Mouse (Mus musculus) liver, embryonic 14.5 days (tissue): ENCODE data around the gene Pigf. TPM values are rescaled to one million over a fixed set of nuclear protein-coding genes. Genes with fewer than 3 reads are reported as not detected.
A peak's percentile ranks its signal among the peaks of the same experiment; 100 is the strongest.

ENCODE experiments used
- ATAC-seq: fragments of 200-750 bp; cut with Nextera tagmentation; 2 replicates; pipeline ENCODE4 v1.8.0; 2017; ENCODE audit warnings: moderate number of reproducible peaks, mild to moderate bottlenecking, moderate library complexity; ENCODE audit not compliant: insufficient read depth
- DNase-seq, 3 experiments: peaks; one replicate each; pipeline ENCODE4 v3.0.0-alpha.2; 2012 to 2013; ENCODE audit warnings: low read depth in 3 of 3, low spot score in 3 of 3
- H3K27ac ChIP-seq: fragments of 300-500 bp; sonication (generic); 2 replicates; pipeline ENCODE4 v1.5.1; 2014; ENCODE audit warnings: moderate library complexity, mild to moderate bottlenecking, control low read depth, inconsistent platforms
- H3K27me3 ChIP-seq: fragments of 300-500 bp; sonication (generic); 2 replicates; pipeline ENCODE4 v1.6.1; 2014; ENCODE audit warnings: mild to moderate bottlenecking, low read length, moderate library complexity; ENCODE audit not compliant: control insufficient read depth, insufficient read depth
- H3K36me3 ChIP-seq: fragments of 300-500 bp; sonication (generic); replicated peaks from 2 replicates; pipeline ENCODE4 v1.6.1; 2014; ENCODE audit warnings: low read depth; ENCODE audit not compliant: control insufficient read depth, insufficient read depth
- H3K4me1 ChIP-seq, 2 experiments: fragments of 200-500 bp in 1 of 2; fragments of 300-500 bp in 1 of 2; sonication (generic) in 1 of 2; replicated peaks; 2 replicates each; pipeline ENCODE4 v1.6.1; 2012 to 2014; ENCODE audit warnings: antibody characterized with exemption in 1 of 2, inconsistent platforms in 1 of 2, low read length in 1 of 2; ENCODE audit not compliant: control insufficient read depth in 2 of 2, insufficient read depth in 2 of 2
- H3K4me2 ChIP-seq: fragments of 300-500 bp; sonication (generic); 2 replicates; pipeline ENCODE4 v1.6.1; 2014; ENCODE audit warnings: low read depth, mild to moderate bottlenecking, control low read depth, moderate library complexity
- H3K4me3 ChIP-seq, 2 experiments: fragments of 200-500 bp in 1 of 2; fragments of 300-500 bp in 1 of 2; sonication (generic) in 1 of 2; 2 replicates each; pipeline ENCODE4 v1.5.1; 2012 to 2014; ENCODE audit warnings: low read depth in 2 of 2, low read length in 2 of 2, mild to moderate bottlenecking in 2 of 2, control low read depth in 1 of 2, inconsistent platforms in 1 of 2, moderate library complexity in 1 of 2; ENCODE audit not compliant: insufficient read depth in 1 of 2
- H3K9ac ChIP-seq: fragments of 300-500 bp; sonication (generic); replicated peaks from 2 replicates; pipeline ENCODE4 v1.6.1; 2014; ENCODE audit warnings: mild to moderate bottlenecking, control low read depth, moderate library complexity
- H3K9me3 ChIP-seq: fragments of 300-500 bp; sonication (generic); 2 replicates; pipeline ENCODE4 v1.6.1; 2016; ENCODE audit warnings: low read length, mixed read lengths; ENCODE audit not compliant: control insufficient read depth
- CTCF ChIP-seq: IDR thresholded peaks from 2 replicates; pipeline ENCODE4 v1.5.1; 2016; ENCODE audit warnings: antibody characterized with exemption, low read depth, control low read depth
- EP300 ChIP-seq: IDR thresholded peaks from 2 replicates; pipeline ENCODE4 v1.6.1; 2016; ENCODE audit warnings: antibody characterized with exemption, low read depth
- WGBS: fragments of 180-500 bp; shearing (Covaris S2); extraction: QIAGEN DNeasy Blood & Tissue Kit; methylation state at CpG from one replicate; pipeline ENCODE4 v1.1.7; 2014; ENCODE audit not compliant: insufficient replicate concordance; 5-methylcytosine and 5-hydroxymethylcytosine counted together
- polyA plus RNA-seq, 2 experiments: library from polyadenylated mRNA; depleted of rRNA in 1 of 2; stranded (reverse) in 1 of 2; unstranded in 1 of 2; fragments of >200 nt; fragmentation: Nextera tagmentation in 1 of 2; extraction: Ambion mirVana in 1 of 2; gene quantifications; 2 replicates each; pipeline versions ENCODE4 v1.2.1 to v1.2.3; 2012 to 2014

The Pigf gene
- polyA plus RNA-seq, 2 experiments, result 8.7 to 14.6 TPM

DNA sequence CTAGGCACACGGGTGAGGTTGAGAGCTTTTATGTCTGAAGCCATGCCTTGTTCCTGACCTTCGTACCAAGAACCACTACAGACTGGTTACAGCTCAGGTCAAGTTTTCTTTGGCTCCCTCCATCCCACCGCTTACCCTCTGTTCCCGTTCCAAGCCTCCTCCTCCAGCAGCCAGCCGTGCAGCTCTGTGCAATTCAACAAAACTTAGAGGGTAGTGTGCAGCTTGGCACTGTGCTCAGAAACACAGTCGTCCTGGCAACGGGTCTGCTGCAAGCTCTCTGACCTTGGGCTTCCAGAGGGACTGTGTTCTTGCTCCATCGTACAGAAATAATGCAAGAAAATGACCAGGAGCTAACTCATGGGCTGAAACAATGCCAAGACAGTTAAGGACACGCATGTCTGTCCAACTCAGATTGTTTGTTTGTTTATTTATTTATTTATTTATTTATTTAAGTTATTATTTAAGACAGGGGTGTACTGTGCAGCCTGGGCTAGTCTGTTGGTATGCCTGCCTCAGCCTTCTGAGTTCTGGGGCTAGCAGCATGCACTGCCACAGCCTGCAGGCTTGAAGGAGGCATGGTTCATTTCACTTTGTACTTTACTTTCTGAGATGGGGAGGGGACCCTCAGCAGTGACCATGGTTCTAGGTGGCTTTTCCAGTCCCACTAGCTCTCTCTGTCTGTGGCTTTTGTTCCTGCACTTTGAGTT lies 25.4 kb upstream of the Pigf start:
- ATAC-seq (no peak), DNase-seq (no peak)
- Histone ChIP-seq H3K27me3 (no peaks in the 10 kb centered on the region), H3K4me2 (no peak overlapping the region), H3K4me3 (no peak overlapping the region), H3K9me3 (no peaks in the 10 kb centered on the region), H3K9ac (no peak overlapping the region), H3K36me3 (no peaks in the 10 kb centered on the region), H3K27ac (no peak overlapping the region), H3K4me1 (0 out of 4 replicates have a peak, but pooled peaks cover 0 to 2% of the 10 kb centered on the region in 2 experiments)
- no peak for TF ChIP-seq CTCF
- no peak for TF ChIP-seq EP300
- 57% methylated on average over 9 of the region's 9 CpGs for WGBS

DNA sequence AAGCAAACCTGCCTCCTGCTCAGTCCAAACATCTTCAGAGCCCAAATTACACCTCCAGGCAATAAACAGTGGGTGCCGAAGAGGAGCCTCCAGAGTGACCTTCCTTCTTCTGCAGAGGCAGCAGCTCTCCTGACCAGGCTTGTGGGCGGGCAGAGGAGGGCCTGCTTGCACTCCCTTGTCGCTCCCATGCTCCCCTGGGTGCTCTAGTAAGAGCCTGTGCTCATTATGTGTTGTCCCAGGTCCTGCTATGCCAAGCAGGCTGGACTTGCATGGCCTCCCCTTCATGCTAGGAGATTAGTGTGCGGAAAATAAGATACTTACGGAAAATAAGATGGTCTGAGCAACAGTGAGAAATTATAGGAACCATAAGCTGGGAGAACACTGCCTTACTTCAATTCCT lies 24.5 kb upstream of the Pigf start:
- no peak for DNase-seq
- no peak for ATAC-seq
- Histone ChIP-seq H3K27ac (no peak overlapping the region), H3K4me1 (0 out of 4 replicates have a peak, but pooled peaks cover 0 to 1% of the 10 kb centered on the region in 2 experiments), H3K4me2 (no peak overlapping the region), H3K4me3 (no peak overlapping the region), H3K27me3 (no peaks in the 10 kb centered on the region), H3K9ac (no peak overlapping the region), H3K9me3 (no peaks in the 10 kb centered on the region), H3K36me3 (no peaks in the 10 kb centered on the region)
- TF ChIP-seq CTCF, result no peak
- TF ChIP-seq EP300, result no peak
- WGBS, result 52% methylated on average over 5 of the region's 5 CpGs

DNA sequence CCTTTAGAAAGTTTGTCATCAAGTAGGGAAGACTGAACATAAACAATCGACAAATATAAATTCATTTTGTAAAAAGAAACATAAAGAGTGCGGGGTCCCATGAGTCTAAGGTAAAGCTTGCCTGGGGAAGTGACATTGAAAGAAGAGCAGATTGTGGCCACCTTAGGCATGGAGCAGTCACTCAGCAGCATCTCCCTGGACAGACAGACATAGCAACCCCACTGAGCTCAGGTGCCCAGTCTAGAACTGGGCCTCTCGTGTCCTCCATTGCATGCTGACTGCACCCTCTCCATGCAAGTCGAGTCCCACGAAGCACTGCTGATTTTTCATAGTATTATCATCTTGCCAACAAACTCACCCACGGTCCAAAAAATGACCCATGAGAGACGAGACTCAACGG lies 19.6 kb upstream of the Pigf start:
- TF ChIP-seq EP300 (no peak), CTCF (no peak)
- H3K9me3 ChIP-seq, result no peaks in the 10 kb centered on the region
- H3K9ac ChIP-seq, result no peak overlapping the region
- DNase-seq (no peak), ATAC-seq (no peak)
- H3K4me1 ChIP-seq, result no peaks in the 10 kb centered on the region
- H3K36me3 ChIP-seq, result no peaks in the 10 kb centered on the region
- no peak overlapping the region for H3K4me3 ChIP-seq
- no peaks in the 10 kb centered on the region for H3K27me3 ChIP-seq
- 64% methylated on average over 8 of the region's 8 CpGs for WGBS
- no peak overlapping the region for H3K27ac ChIP-seq
- H3K4me2 ChIP-seq, result no peak overlapping the region

DNA sequence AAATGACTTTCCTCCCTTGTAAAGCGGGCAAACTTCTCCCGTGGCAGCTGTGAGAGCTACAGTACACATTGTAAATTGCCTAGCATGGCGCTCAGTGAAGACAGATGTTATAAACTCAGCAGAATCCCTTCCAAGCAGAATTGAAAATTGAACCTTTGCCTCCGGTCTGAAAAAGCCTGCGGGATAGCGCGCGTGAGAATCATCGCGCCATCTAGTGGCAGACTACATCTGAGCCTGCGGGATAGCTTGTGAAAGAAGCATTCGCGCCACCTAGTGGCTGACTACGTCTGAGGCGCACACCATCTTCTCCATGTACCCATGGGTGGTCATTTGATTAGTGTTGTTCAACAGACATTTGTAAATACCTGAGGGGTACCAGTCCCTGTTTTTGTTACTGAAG lies 19.2 kb upstream of the Pigf start:
- 2% methylated on average over 15 of the region's 15 CpGs for WGBS
- Histone ChIP-seq H3K4me1 (no peaks in the 10 kb centered on the region), H3K36me3 (no peaks in the 10 kb centered on the region), H3K9ac (no peak overlapping the region), H3K4me3 (no peak overlapping the region), H3K9me3 (no peaks in the 10 kb centered on the region), H3K4me2 (no peak overlapping the region), H3K27me3 (no peaks in the 10 kb centered on the region), H3K27ac (no peak overlapping the region)
- peak; percentile 70 to 74 (median 72) for DNase-seq
- ATAC-seq, result peak; percentile 60; the same call in 1 of the 2 replicates
- TF ChIP-seq CTCF, result peak; percentile 100
- TF ChIP-seq EP300, result no peak

DNA sequence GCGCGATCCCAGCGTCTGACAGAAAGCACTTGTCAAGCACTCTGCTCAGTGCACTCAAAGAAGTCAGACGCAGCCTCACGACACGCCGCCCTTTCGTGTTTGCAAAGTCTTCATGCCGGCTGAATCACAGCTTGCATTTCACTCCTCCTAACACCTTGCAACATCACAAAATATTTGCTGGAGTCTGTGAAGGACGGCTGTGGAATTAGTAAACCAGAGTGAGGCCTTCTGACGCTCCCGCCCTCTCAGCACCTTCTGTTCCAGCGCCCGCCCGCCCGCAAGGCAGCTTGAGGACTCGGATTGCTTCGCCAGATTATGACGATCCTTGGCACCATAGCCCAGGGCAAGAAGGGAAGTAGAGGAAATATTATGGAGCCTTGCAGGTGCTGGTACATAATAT lies 16.5 kb upstream of the Pigf start:
- Histone ChIP-seq H3K4me2 (no peak overlapping the region), H3K36me3 (no peaks in the 10 kb centered on the region; the same call in 1 of the 2 replicates), H3K27ac (no peak overlapping the region), H3K27me3 (no peaks in the 10 kb centered on the region), H3K4me3 (no peak overlapping the region), H3K9ac (no peak overlapping the region), H3K4me1 (no peaks in the 10 kb centered on the region), H3K9me3 (no peaks in the 10 kb centered on the region)
- no peak for DNase-seq
- WGBS, result 68% methylated on average over 19 of the region's 19 CpGs
- TF ChIP-seq CTCF (no peak), EP300 (no peak)
- no peak for ATAC-seq
